Mouse (Mus musculus) forebrain, embryonic 12.5 days (tissue): Measurements from ENCODE around the gene H2al1i. TPM values are rescaled to one million over a fixed set of nuclear protein-coding genes. Genes with fewer than 3 reads are reported as not detected.
"Not testable (repeated sequence)": the region's sequence is repeated elsewhere in the genome, so short reads cannot be mapped to it uniquely, and the experiment has no call there.

Source experiments
- ATAC-seq: fragments of 200-750 bp; cut with Nextera tagmentation; 2 replicates; pipeline ENCODE4 v1.8.0; 2017; ENCODE audit warnings: moderate TSS enrichment; ENCODE audit not compliant: low FRiP score
- H3K27ac ChIP-seq: fragments of 300-500 bp; sonication (generic); 2 replicates; pipeline ENCODE4 v1.5.1; 2016; ENCODE audit warnings: mild to moderate bottlenecking
- H3K27me3 ChIP-seq: fragments of 300-500 bp; sonication (generic); 2 replicates; pipeline ENCODE4 v1.6.1; 2016; ENCODE audit warnings: mild to moderate bottlenecking
- H3K36me3 ChIP-seq: fragments of 300-500 bp; sonication (generic); replicated peaks from 2 replicates; pipeline ENCODE4 v1.6.1; 2016; ENCODE audit warnings: mild to moderate bottlenecking
- H3K4me1 ChIP-seq: fragments of 300-500 bp; sonication (generic); 2 replicates; pipeline ENCODE4 v1.6.1; 2016
- H3K4me2 ChIP-seq: fragments of 300-500 bp; sonication (generic); 2 replicates; pipeline ENCODE4 v1.6.1; 2016; ENCODE audit warnings: mild to moderate bottlenecking, moderate library complexity
- H3K4me3 ChIP-seq: fragments of 300-500 bp; sonication (generic); replicated peaks from 2 replicates; pipeline ENCODE4 v1.5.1; 2016; ENCODE audit warnings: mild to moderate bottlenecking
- H3K9ac ChIP-seq: fragments of 300-500 bp; sonication (generic); 2 replicates; pipeline ENCODE4 v1.6.1; 2016; ENCODE audit warnings: mild to moderate bottlenecking
- H3K9me3 ChIP-seq: fragments of 300-500 bp; sonication (generic); 2 replicates; pipeline ENCODE4 v1.6.1; 2016
- WGBS: fragments of 180-500 bp; shearing (Covaris S2); methylation state at CpG from one replicate; pipeline ENCODE4 v1.1.7; 2016; 5-methylcytosine and 5-hydroxymethylcytosine counted together
- polyA plus RNA-seq: library from polyadenylated mRNA; unstranded; fragments of >200 nt; fragmentation: Nextera tagmentation; extraction: Ambion mirVana; gene quantifications from 2 replicates; pipeline ENCODE4 v1.2.1, GENCODE M21; 2016

H2al1i gene
- polyA plus RNA-seq = not detected in 2 replicates

- ATAC-seq, H3K4me3 ChIP-seq, H3K9ac ChIP-seq, H3K27me3 ChIP-seq, H3K27ac ChIP-seq, H3K4me1 ChIP-seq, H3K4me2 ChIP-seq, H3K9me3 ChIP-seq, H3K36me3 ChIP-seq: not testable (repeated sequence)
- WGBS = 71% methylated on average over 1 of the region's 5 CpGs
Observed at GRCm38 (mm10) chrX:11324359-11324758, at the start of gene H2al1i. Gene H2al1i, plus strand, starts transcription at chrX:11324659.

DNA sequence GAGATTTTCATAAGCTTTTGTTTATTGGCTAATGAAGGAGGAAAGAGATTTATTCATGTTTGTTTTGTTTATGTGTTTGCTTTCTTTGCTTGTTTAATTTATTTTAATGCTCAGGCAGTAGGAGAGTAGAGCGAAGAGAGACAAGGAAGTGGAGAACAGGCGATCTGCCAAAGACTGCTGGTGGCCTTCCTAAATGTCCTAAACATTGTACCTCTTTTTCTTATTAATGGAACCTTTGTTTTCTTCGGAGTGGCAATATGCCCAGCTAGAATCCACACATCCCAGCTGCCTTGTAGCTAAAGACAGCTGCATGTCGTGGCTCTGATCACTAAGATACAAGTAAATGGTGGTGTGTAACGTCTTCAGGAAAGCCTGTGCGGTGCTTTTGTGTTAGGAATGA is 47.4 kb upstream of the H2al1i start:
- H3K9ac ChIP-seq = no peak overlapping the region
- H3K27me3 ChIP-seq = peaks cover 12% of the 10 kb centered on the region; the same call in 1 of the 2 replicates
- no peak overlapping the region for H3K4me3 ChIP-seq
- no peak overlapping the region for H3K4me2 ChIP-seq
- no peaks in the 10 kb centered on the region for H3K9me3 ChIP-seq
- ATAC-seq = no peak
- no peaks in the 10 kb centered on the region for H3K4me1 ChIP-seq
- H3K36me3 ChIP-seq = no peaks in the 10 kb centered on the region
- no peak overlapping the region for H3K27ac ChIP-seq
- WGBS = 86% methylated on average over 6 of the region's 6 CpGs

DNA sequence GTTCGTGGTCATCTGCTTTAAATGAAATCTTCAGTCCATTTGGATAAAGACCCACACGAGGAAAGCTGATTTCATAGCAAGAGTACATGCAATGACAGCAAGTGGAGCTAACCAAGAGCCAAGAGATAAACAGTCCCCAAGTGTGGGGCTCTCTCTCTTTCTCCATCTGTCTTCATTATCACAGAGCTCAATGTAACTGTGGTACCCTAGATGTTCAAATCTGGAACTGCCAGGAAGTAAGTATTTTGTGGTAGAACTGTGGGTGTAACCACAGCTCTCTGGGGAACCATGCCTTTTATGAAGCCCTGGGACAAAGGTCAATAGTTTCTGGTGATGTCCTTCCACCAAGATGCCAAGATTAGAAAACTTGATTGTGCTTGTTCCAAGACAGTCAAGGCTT is 43.7 kb upstream of the H2al1i start:
- Histone ChIP-seq H3K9me3 (no peaks in the 10 kb centered on the region), H3K27me3 (peaks cover 4% of the 10 kb centered on the region; the same call in 1 of the 2 replicates), H3K36me3 (no peaks in the 10 kb centered on the region), H3K27ac (no peak overlapping the region), H3K4me2 (no peak overlapping the region), H3K9ac (no peak overlapping the region), H3K4me1 (no peaks in the 10 kb centered on the region), H3K4me3 (no peak overlapping the region)
- ATAC-seq = no peak
- 68% methylated on average over 2 of the region's 2 CpGs for WGBS

DNA sequence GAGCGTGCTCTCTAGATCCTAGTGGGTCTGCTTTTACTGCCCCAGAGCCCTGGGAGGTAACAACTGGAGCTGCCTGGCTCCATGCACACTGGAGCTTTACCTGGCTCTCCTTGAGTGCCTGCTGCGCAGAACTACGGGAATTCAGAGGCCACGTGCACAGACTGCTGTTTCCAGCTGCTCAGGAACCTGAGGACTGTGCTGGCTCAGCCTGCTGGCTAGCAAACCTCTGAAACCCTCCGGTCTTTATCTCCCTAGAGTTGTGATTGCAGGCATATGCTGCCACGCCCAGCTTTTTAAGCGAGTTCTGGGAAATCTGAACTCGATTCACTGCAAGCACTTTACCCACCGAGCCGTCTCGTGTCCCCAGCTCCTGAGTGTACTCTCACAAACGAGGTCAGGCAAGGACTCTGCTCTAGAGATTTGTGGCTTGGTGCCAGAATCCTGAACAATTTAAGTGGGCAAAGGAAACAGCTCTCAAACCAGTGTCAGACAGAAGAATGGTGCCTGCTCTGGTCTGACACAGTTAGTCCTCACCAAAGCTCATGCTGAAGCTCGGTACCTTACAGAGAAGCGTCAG is 36.1 kb upstream of the H2al1i start:
- Histone ChIP-seq H3K4me1 (no peaks in the 10 kb centered on the region), H3K27me3 (peaks cover 7% of the 10 kb centered on the region; the same call in 1 of the 2 replicates), H3K9me3 (no peaks in the 10 kb centered on the region), H3K4me2 (no peak overlapping the region), H3K36me3 (no peaks in the 10 kb centered on the region), H3K27ac (no peak overlapping the region), H3K9ac (no peak overlapping the region), H3K4me3 (no peak overlapping the region)
- no peak for ATAC-seq
- 79% methylated on average over 14 of the region's 14 CpGs for WGBS

- H3K27ac ChIP-seq = no peak overlapping the region
- H3K4me1 ChIP-seq = no peaks in the 10 kb centered on the region
- H3K36me3 ChIP-seq = no peaks in the 10 kb centered on the region
- H3K27me3 ChIP-seq = peaks cover 7% of the 10 kb centered on the region; the same call in 1 of the 2 replicates
- no peaks in the 10 kb centered on the region for H3K9me3 ChIP-seq
- 28% methylated on average over 4 of the region's 4 CpGs for WGBS
- H3K9ac ChIP-seq = no peak overlapping the region
- ATAC-seq = no peak
- no peak overlapping the region for H3K4me2 ChIP-seq
- no peak overlapping the region for H3K4me3 ChIP-seq
Observed at GRCm38 (mm10) chrX:11289244-11289643, 35.2 kb upstream of the H2al1i start.

DNA sequence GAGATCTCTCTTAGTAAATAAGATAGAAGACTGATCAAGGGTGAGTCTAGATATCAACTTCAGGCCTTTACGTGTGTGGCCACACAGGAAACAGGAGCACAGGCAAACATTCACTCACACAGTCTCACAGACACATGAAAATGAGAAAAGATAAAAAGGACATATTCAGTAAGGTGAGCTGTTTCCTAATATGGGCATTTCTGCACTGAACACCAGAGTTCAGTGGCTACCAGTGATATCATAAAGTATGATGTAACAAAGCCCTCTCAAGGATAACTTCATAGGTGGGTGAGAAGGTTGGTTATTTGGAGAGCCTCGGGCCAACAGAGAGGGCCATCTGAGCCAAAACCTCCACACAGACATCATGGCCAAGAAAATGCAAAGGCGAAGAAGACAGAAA is 25.5 kb upstream of the H2al1i start, which contains the start of gene H2al1a:
H2al1a (plus strand) TSS at position 301 of the 400 bp plus-strand sequence.
- H3K9ac ChIP-seq, H3K4me2 ChIP-seq, H3K9me3 ChIP-seq, H3K4me1 ChIP-seq, ATAC-seq, H3K27me3 ChIP-seq, H3K36me3 ChIP-seq, H3K27ac ChIP-seq, H3K4me3 ChIP-seq: not testable (repeated sequence)
- no CpG with 5 or more reads among the region's 3 CpGs for WGBS

- not testable (repeated sequence) for H3K4me3 ChIP-seq, H3K9ac ChIP-seq, H3K36me3 ChIP-seq, H3K9me3 ChIP-seq, H3K27me3 ChIP-seq, H3K4me2 ChIP-seq, H3K4me1 ChIP-seq, ATAC-seq, H3K27ac ChIP-seq
- WGBS = 78% methylated on average over 1 of the region's 3 CpGs
Observed at GRCm38 (mm10) chrX:11302132-11302531, 22.3 kb upstream of the H2al1i start, which contains the start of gene H2al1b. Gene H2al1b, plus strand, starts transcription at chrX:11302432.

DNA sequence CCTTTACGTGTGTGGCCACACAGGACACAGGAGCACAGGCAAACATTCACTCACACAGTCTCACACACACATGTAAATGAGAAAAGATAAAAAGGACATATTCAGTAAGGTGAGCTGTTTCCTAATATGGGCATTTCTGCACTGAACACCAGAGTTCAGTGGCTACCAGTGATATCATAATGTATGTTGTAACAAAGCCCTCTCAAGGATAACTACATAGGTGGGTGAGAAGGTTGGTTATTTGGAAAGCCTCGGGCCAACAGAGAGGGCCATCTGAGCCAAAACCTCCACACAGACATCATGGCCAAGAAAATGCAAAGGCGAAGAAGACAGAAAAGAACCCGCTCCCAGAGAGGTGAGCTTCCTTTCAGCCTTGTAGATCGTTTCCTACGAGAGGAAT is 19.1 kb upstream of the H2al1i start, which contains the start of gene H2al1c:
H2al1c (plus strand) TSS at position 301 of the 400 bp plus-strand sequence.
- not testable (repeated sequence) for H3K9me3 ChIP-seq, ATAC-seq, H3K4me3 ChIP-seq, H3K27me3 ChIP-seq, H3K4me1 ChIP-seq, H3K27ac ChIP-seq, H3K36me3 ChIP-seq, H3K9ac ChIP-seq, H3K4me2 ChIP-seq
- WGBS = 100% methylated on average over 1 of the region's 6 CpGs

- not testable (repeated sequence) for H3K27ac ChIP-seq, H3K27me3 ChIP-seq, H3K4me2 ChIP-seq, ATAC-seq, H3K36me3 ChIP-seq, H3K4me3 ChIP-seq, H3K9ac ChIP-seq, H3K9me3 ChIP-seq, H3K4me1 ChIP-seq
- WGBS = no CpG with 5 or more reads among the region's 6 CpGs
Observed at GRCm38 (mm10) chrX:11308524-11308923, 15.9 kb upstream of the H2al1i start, which contains the start of gene H2al1d. Gene H2al1d, plus strand, starts transcription at chrX:11308824.

- H3K9me3 ChIP-seq, H3K27ac ChIP-seq, H3K9ac ChIP-seq, H3K36me3 ChIP-seq, H3K4me2 ChIP-seq, H3K4me1 ChIP-seq, H3K27me3 ChIP-seq, ATAC-seq, H3K4me3 ChIP-seq: not testable (repeated sequence)
- no CpG with 5 or more reads among the region's 3 CpGs for WGBS
Observed at GRCm38 (mm10) chrX:11311634-11312033, 12.8 kb upstream of the H2al1i start, which contains the start of gene H2al1e. Gene H2al1e, plus strand, starts transcription at chrX:11311934.

DNA sequence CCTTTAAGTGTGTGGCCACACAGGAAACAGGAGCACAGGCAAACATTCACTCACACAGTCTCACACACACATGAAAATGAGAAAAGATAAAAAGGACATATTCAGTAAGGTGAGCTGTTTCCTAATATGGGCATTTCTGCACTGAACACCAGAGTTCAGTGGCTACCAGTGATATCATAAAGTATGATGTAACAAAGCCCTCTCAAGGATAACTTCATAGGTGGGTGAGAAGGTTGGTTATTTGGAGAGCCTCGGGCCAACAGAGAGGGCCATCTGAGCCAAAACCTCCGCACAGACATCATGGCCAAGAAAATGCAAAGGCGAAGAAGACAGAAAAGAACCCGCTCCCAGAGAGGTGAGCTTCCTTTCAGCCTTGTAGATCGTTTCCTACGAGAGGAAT is 9.6 kb upstream of the H2al1i start, which contains the start of gene H2al1f:
H2al1f (plus strand) TSS at position 301 of the 400 bp plus-strand sequence.
- H3K4me1 ChIP-seq, ATAC-seq, H3K9ac ChIP-seq, H3K4me3 ChIP-seq, H3K27me3 ChIP-seq, H3K27ac ChIP-seq, H3K4me2 ChIP-seq, H3K9me3 ChIP-seq, H3K36me3 ChIP-seq: not testable (repeated sequence)
- no CpG with 5 or more reads among the region's 6 CpGs for WGBS

- H3K9ac ChIP-seq, H3K4me1 ChIP-seq, H3K27ac ChIP-seq, H3K36me3 ChIP-seq, H3K9me3 ChIP-seq, H3K4me2 ChIP-seq, H3K4me3 ChIP-seq, H3K27me3 ChIP-seq, ATAC-seq: not testable (repeated sequence)
- no CpG with 5 or more reads among the region's 3 CpGs for WGBS
Observed at GRCm38 (mm10) chrX:11317956-11318355, 6.5 kb upstream of the H2al1i start, which contains the start of gene H2al1g. Gene H2al1g, plus strand, starts transcription at chrX:11318256.

DNA sequence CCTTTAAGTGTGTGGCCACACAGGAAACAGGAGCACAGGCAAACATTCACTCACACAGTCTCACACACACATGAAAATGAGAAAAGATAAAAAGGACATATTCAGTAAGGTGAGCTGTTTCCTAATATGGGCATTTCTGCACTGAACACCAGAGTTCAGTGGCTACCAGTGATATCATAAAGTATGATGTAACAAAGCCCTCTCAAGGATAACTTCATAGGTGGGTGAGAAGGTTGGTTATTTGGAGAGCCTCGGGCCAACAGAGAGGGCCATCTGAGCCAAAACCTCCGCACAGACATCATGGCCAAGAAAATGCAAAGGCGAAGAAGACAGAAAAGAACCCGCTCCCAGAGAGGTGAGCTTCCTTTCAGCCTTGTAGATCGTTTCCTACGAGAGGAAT is 3.3 kb upstream of the H2al1i start, which contains the start of gene H2al1h:
H2al1h (plus strand) TSS at position 301 of the 400 bp plus-strand sequence.
- not testable (repeated sequence) for H3K27ac ChIP-seq, H3K9me3 ChIP-seq, H3K27me3 ChIP-seq, ATAC-seq, H3K36me3 ChIP-seq, H3K4me3 ChIP-seq, H3K4me2 ChIP-seq, H3K9ac ChIP-seq, H3K4me1 ChIP-seq
- WGBS = no CpG with 5 or more reads among the region's 6 CpGs
